Comparison of ENCODE assay signal across 7 mouse cellular contexts in the genomic region with DNA sequence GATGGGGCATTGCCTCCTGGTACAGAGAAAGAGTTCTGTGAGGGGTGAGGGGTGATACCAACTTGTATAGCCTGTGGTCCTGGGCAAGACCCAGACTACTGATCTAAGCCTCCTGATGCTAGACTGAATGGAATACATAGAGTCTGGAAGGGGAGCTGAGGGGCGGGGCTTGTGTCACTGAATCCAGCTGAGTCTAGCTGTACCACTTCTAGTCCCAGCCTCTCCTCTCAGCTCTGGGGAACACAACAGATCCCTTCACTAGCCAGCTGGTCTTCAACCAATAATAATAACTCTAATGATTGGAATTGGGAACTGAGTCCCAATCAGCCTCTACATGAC. TPM values are rescaled to one million over a fixed set of nuclear protein-coding genes. Genes with fewer than 3 reads are reported as not detected.
DNase-seq lines count a peak whose midpoint lies in the region; ATAC-seq lines count a peak whose summit lies in the region.

No protein-coding gene starts in this region.

- H3K9ac ChIP-seq in lung, embryonic 15.5 days: no peak overlapping the region; the same call in 1 of the 2 replicates
- H3K9ac ChIP-seq in forebrain, embryonic 16.5 days (replicated peaks; ENCODE audit: low read depth, low read length): no peak overlapping the region
- no peak overlapping the region for H3K9ac ChIP-seq in limb, embryonic 15.5 days
- H3K9ac ChIP-seq in stomach, embryonic 16.5 days (ENCODE audit: low read length): no peak overlapping the region

- WGBS in lung, embryonic 15.5 days: 74% methylated on average over 1 of the region's 1 CpGs
- 80% methylated on average over 1 of the region's 1 CpGs for WGBS in forebrain, embryonic 16.5 days
- WGBS in limb, embryonic 15.5 days: 100% methylated on average over 1 of the region's 1 CpGs
- 90% methylated on average over 1 of the region's 1 CpGs for WGBS in stomach, embryonic 16.5 days

- H3K36me3 ChIP-seq in lung, embryonic 15.5 days: no peaks in the 10 kb centered on the region
- no peaks in the 10 kb centered on the region for H3K36me3 ChIP-seq in forebrain, embryonic 16.5 days (ENCODE audit: control insufficient read depth, insufficient read depth)
- H3K36me3 ChIP-seq in limb, embryonic 15.5 days: no peaks in the 10 kb centered on the region
- H3K36me3 ChIP-seq in stomach, embryonic 16.5 days (ENCODE audit: control insufficient read depth, insufficient read depth, low read length): no peaks in the 10 kb centered on the region

- H3K4me3 ChIP-seq in lung, embryonic 15.5 days: peak overlapping the region; percentile 50
- H3K4me3 ChIP-seq in forebrain, embryonic 16.5 days (replicated peaks; ENCODE audit: low read length): peak overlapping the region; percentile 61
- H3K4me3 ChIP-seq in limb, embryonic 15.5 days: peak overlapping the region; percentile 56
- H3K4me3 ChIP-seq in stomach, embryonic 16.5 days (replicated peaks; ENCODE audit: low read length): peak overlapping the region; percentile 62

- peak; percentile 16; the same call in 1 of the 2 replicates for ATAC-seq in lung, embryonic 15.5 days (ENCODE audit: borderline replicate concordance, extremely low read depth, low FRiP score, low TSS enrichment)
- no peak for ATAC-seq in forebrain, embryonic 16.5 days
- ATAC-seq in limb, embryonic 15.5 days (ENCODE audit: insufficient number of reproducible peaks, low FRiP score, low TSS enrichment, low read depth): peak; percentile 11; the same call in 1 of the 2 replicates
- ATAC-seq in stomach, embryonic 16.5 days (ENCODE audit: insufficient read depth, low FRiP score): peak; percentile 48

- H3K4me1 ChIP-seq in lung, embryonic 15.5 days: peaks cover 23% of the 10 kb centered on the region
- peaks cover 21% of the 10 kb centered on the region for H3K4me1 ChIP-seq in forebrain, embryonic 16.5 days (replicated peaks; ENCODE audit: control insufficient read depth, insufficient read depth, low read length)
- H3K4me1 ChIP-seq in limb, embryonic 15.5 days: peaks cover 28% of the 10 kb centered on the region
- peaks cover 6% of the 10 kb centered on the region; the same call in 1 of the 2 replicates for H3K4me1 ChIP-seq in stomach, embryonic 16.5 days (ENCODE audit: control insufficient read depth, insufficient read depth, low read length)

- H3K27me3 ChIP-seq in lung, embryonic 15.5 days: peaks cover 36% of the 10 kb centered on the region
- H3K27me3 ChIP-seq in forebrain, embryonic 16.5 days (replicated peaks; ENCODE audit: control insufficient read depth, insufficient read depth, low read length): peaks cover 19% of the 10 kb centered on the region
- peaks cover 50% of the 10 kb centered on the region for H3K27me3 ChIP-seq in limb, embryonic 15.5 days
- H3K27me3 ChIP-seq in stomach, embryonic 16.5 days (ENCODE audit: control insufficient read depth, insufficient read depth, low read length): peaks cover 24% of the 10 kb centered on the region

- H3K4me2 ChIP-seq in lung, embryonic 15.5 days: peak overlapping the region; percentile 93
- peak overlapping the region; percentile 82 for H3K4me2 ChIP-seq in forebrain, embryonic 16.5 days (ENCODE audit: low read length)
- H3K4me2 ChIP-seq in limb, embryonic 15.5 days: peak overlapping the region; percentile 95
- H3K4me2 ChIP-seq in stomach, embryonic 16.5 days (ENCODE audit: low read depth, low read length): peak overlapping the region; percentile 99

- no peaks in the 10 kb centered on the region for H3K9me3 ChIP-seq in lung, embryonic 15.5 days
- no peaks in the 10 kb centered on the region for H3K9me3 ChIP-seq in forebrain, embryonic 16.5 days (ENCODE audit: control insufficient read depth, low read length)
- no peaks in the 10 kb centered on the region for H3K9me3 ChIP-seq in limb, embryonic 15.5 days
- no peaks in the 10 kb centered on the region for H3K9me3 ChIP-seq in stomach, embryonic 16.5 days (replicated peaks; ENCODE audit: control insufficient read depth, low read length)

- DNase-seq in lung, adult 18-20 months: no peak
- no peak for DNase-seq in thymus, postnatal 25 days
- no peak for DNase-seq in embryo, embryonic 11 days

- H3K27ac ChIP-seq in lung, embryonic 15.5 days: no peak overlapping the region
- H3K27ac ChIP-seq in forebrain, embryonic 16.5 days (ENCODE audit: low read length): no peak overlapping the region
- H3K27ac ChIP-seq in limb, embryonic 15.5 days: no peak overlapping the region
- no peak overlapping the region for H3K27ac ChIP-seq in stomach, embryonic 16.5 days (ENCODE audit: low read length)

RNA-seq across cellular contexts. Expression of a gene that starts 0.4 kb away (rescaled TPM):
- not detected in 2 replicates for polyA plus RNA-seq in lung, embryonic 15.5 days (2015; fragmentation: Nextera tagmentation; extraction: Ambion mirVana)
- polyA plus RNA-seq in forebrain, embryonic 16.5 days (2015; fragmentation: Nextera tagmentation; extraction: Ambion mirVana): 0.25 and 0.32 TPM in 2 replicates
- polyA plus RNA-seq in limb, embryonic 15.5 days (2015; fragmentation: Nextera tagmentation; extraction: Ambion mirVana): not detected in 2 replicates
- polyA plus RNA-seq in stomach, embryonic 16.5 days (2015; fragmentation: Nextera tagmentation; extraction: Ambion mirVana): 0.03 TPM in 1 of 2 replicates, not detected in the other

RNA-seq across cellular contexts. Expression of a gene that starts 23.4 kb away (rescaled TPM):
- polyA plus RNA-seq in lung, embryonic 15.5 days (2015; fragmentation: Nextera tagmentation; extraction: Ambion mirVana): 6.2 and 6.7 TPM in 2 replicates
- 12.3 and 16.0 TPM in 2 replicates for polyA plus RNA-seq in forebrain, embryonic 16.5 days (2015; fragmentation: Nextera tagmentation; extraction: Ambion mirVana)
- 7.8 and 10.1 TPM in 2 replicates for polyA plus RNA-seq in limb, embryonic 15.5 days (2015; fragmentation: Nextera tagmentation; extraction: Ambion mirVana)
- polyA plus RNA-seq in stomach, embryonic 16.5 days (2015; fragmentation: Nextera tagmentation; extraction: Ambion mirVana): 3.0 and 3.2 TPM in 2 replicates

RNA-seq across cellular contexts. Expression of a gene that starts 27.1 kb away (rescaled TPM):
- not detected in 2 replicates for polyA plus RNA-seq in lung, embryonic 15.5 days (2015; fragmentation: Nextera tagmentation; extraction: Ambion mirVana)
- not detected in 2 replicates for polyA plus RNA-seq in forebrain, embryonic 16.5 days (2015; fragmentation: Nextera tagmentation; extraction: Ambion mirVana)
- polyA plus RNA-seq in limb, embryonic 15.5 days (2015; fragmentation: Nextera tagmentation; extraction: Ambion mirVana): not detected in 2 replicates
- polyA plus RNA-seq in stomach, embryonic 16.5 days (2015; fragmentation: Nextera tagmentation; extraction: Ambion mirVana): not detected in 2 replicates

RNA-seq across cellular contexts. Expression of a gene that starts 31.3 kb away (rescaled TPM):
- polyA plus RNA-seq in lung, embryonic 15.5 days (2015; fragmentation: Nextera tagmentation; extraction: Ambion mirVana): not detected in 2 replicates
- 0.28 TPM in 1 of 2 replicates, not detected in the other for polyA plus RNA-seq in forebrain, embryonic 16.5 days (2015; fragmentation: Nextera tagmentation; extraction: Ambion mirVana)
- polyA plus RNA-seq in limb, embryonic 15.5 days (2015; fragmentation: Nextera tagmentation; extraction: Ambion mirVana): 0.12 TPM in 1 of 2 replicates, not detected in the other
- polyA plus RNA-seq in stomach, embryonic 16.5 days (2015; fragmentation: Nextera tagmentation; extraction: Ambion mirVana): not detected in 2 replicates

RNA-seq across cellular contexts. Expression of a gene that starts 50.1 kb away (rescaled TPM):
- polyA plus RNA-seq in lung, embryonic 15.5 days (2015; fragmentation: Nextera tagmentation; extraction: Ambion mirVana): 0.89 and 1.3 TPM in 2 replicates
- polyA plus RNA-seq in forebrain, embryonic 16.5 days (2015; fragmentation: Nextera tagmentation; extraction: Ambion mirVana): 0.57 and 1.0 TPM in 2 replicates
- 5.4 and 5.8 TPM in 2 replicates for polyA plus RNA-seq in limb, embryonic 15.5 days (2015; fragmentation: Nextera tagmentation; extraction: Ambion mirVana)
- 33.7 and 41.9 TPM in 2 replicates for polyA plus RNA-seq in stomach, embryonic 16.5 days (2015; fragmentation: Nextera tagmentation; extraction: Ambion mirVana)
